Mouse (Mus musculus) liver, postnatal 0 days (tissue): ENCODE results near the gene Dctn1. TPM values are rescaled to one million over a fixed set of nuclear protein-coding genes. Genes with fewer than 3 reads are reported as not detected.
A peak's percentile ranks its signal among the peaks of the same experiment; 100 is the strongest.
"Not testable (repeated sequence)": the region's sequence is repeated elsewhere in the genome, so short reads cannot be mapped to it uniquely, and the experiment has no call there.

Source experiments
- ATAC-seq: fragments of 200-750 bp; cut with Nextera tagmentation; 2 replicates; pipeline ENCODE4 v1.8.0; 2017; ENCODE audit warnings: mild to moderate bottlenecking, moderate library complexity
- DNase-seq: peaks from one replicate; pipeline ENCODE4 v3.0.0-alpha.2; 2016
- H3K27ac ChIP-seq: fragments of 300-500 bp; sonication (generic); 2 replicates; pipeline ENCODE4 v1.5.1; 2014; ENCODE audit warnings: antibody characterized with exemption, moderate library complexity, mild to moderate bottlenecking, low read depth
- H3K27me3 ChIP-seq: fragments of 300-500 bp; sonication (generic); 2 replicates; pipeline ENCODE4 v1.6.1; 2014; ENCODE audit warnings: low read length, control low read depth, mixed read lengths; ENCODE audit not compliant: insufficient read depth
- H3K36me3 ChIP-seq: fragments of 300-500 bp; sonication (generic); replicated peaks from 2 replicates; pipeline ENCODE4 v1.6.1; 2014; ENCODE audit warnings: mild to moderate bottlenecking, control low read depth, low read length, moderate library complexity, mixed read lengths; ENCODE audit not compliant: insufficient read depth
- H3K4me1 ChIP-seq: fragments of 300-500 bp; sonication (generic); 2 replicates; pipeline ENCODE4 v1.6.1; 2014; ENCODE audit warnings: antibody characterized with exemption, mild to moderate bottlenecking, control low read depth; ENCODE audit not compliant: insufficient read depth
- H3K4me2 ChIP-seq: fragments of 300-500 bp; sonication (generic); 2 replicates; pipeline ENCODE4 v1.6.1; 2014; ENCODE audit warnings: low read depth, mild to moderate bottlenecking, low read length, moderate library complexity, mixed read lengths
- H3K4me3 ChIP-seq: fragments of 300-500 bp; sonication (generic); 2 replicates; pipeline ENCODE4 v1.5.1; 2014; ENCODE audit warnings: low read depth, low read length
- H3K9ac ChIP-seq: fragments of 300-500 bp; sonication (generic); replicated peaks from 2 replicates; pipeline ENCODE4 v1.6.1; 2014; ENCODE audit warnings: mild to moderate bottlenecking, moderate library complexity
- H3K9me3 ChIP-seq: fragments of 300-500 bp; sonication (generic); 2 replicates; pipeline ENCODE4 v1.6.1; 2016; ENCODE audit warnings: mild to moderate bottlenecking, control low read depth, low read length, mixed read lengths
- CTCF ChIP-seq: sonication (generic); IDR thresholded peaks from 2 replicates; pipeline ENCODE4 v1.5.1; 2016; ENCODE audit warnings: antibody characterized with exemption, low read depth
- EP300 ChIP-seq: IDR thresholded peaks from 2 replicates; pipeline ENCODE4 v1.6.1; 2016; ENCODE audit warnings: antibody characterized with exemption, low read depth, mild to moderate bottlenecking
- WGBS: fragments of 180-500 bp; shearing (Covaris S2); extraction: QIAGEN DNeasy Blood & Tissue Kit; methylation state at CpG from one replicate; pipeline ENCODE4 v1.1.7; 2014; ENCODE audit not compliant: insufficient replicate concordance; 5-methylcytosine and 5-hydroxymethylcytosine counted together
- polyA plus RNA-seq: library from polyadenylated mRNA; unstranded; fragments of >200 nt; fragmentation: Nextera tagmentation; extraction: Ambion mirVana; gene quantifications from 2 replicates; pipeline ENCODE4 v1.2.1, GENCODE M21; 2015

Dctn1 gene
- polyA plus RNA-seq, 1 experiment from 2014 or later = 14.7 TPM

- Histone ChIP-seq H3K9me3 (no peaks in the 10 kb centered on the region), H3K9ac (no peak overlapping the region), H3K4me2 (no peak overlapping the region), H3K36me3 (peaks cover 5% of the 10 kb centered on the region), H3K27me3 (0 out of 2 replicates have a peak, but pooled peaks cover 12% of the 10 kb centered on the region), H3K4me1 (peaks cover 8% of the 10 kb centered on the region), H3K4me3 (no peak overlapping the region), H3K27ac (no peak overlapping the region)
- WGBS = 73% methylated on average over 12 of the region's 12 CpGs
- DNase-seq = no peak
- TF ChIP-seq CTCF (no peak), EP300 (no peak)
- no peak for ATAC-seq
Observed at GRCm38 (mm10) chr6:83153038-83153437, 12.7 kb upstream of the Dctn1 start.

DNA sequence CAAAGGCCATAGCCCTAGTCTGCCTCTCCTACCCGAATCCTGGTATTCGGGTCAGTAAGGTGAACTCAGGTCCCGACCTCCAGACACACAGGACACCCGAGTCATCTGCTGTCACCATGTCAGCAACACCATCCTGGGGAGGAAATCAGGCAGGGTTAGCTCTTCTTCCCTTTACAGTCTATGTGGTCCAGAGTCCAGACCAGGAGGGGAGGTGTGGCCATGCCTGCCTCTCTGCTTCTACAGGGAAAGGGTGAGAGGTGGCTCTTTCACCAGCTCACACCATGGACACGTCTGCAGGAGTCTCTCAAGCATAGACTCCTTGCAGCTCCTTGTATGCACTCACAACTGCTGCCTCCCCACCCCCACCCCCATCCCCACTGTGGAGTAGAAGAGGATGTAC lies 12.2 kb upstream of the Dctn1 start:
- peaks cover 5% of the 10 kb centered on the region; the same call in 1 of the 2 replicates for H3K36me3 ChIP-seq
- DNase-seq = no peak
- H3K27me3 ChIP-seq = 0 out of 2 replicates have a peak, but pooled peaks cover 12% of the 10 kb centered on the region
- 50% methylated on average over 5 of the region's 5 CpGs for WGBS
- no peak for ATAC-seq
- no peak overlapping the region for H3K4me2 ChIP-seq
- no peak overlapping the region for H3K27ac ChIP-seq
- no peak overlapping the region for H3K9ac ChIP-seq
- H3K4me1 ChIP-seq = peaks cover 8% of the 10 kb centered on the region
- no peaks in the 10 kb centered on the region for H3K9me3 ChIP-seq
- TF ChIP-seq CTCF = no peak
- no peak for TF ChIP-seq EP300
- H3K4me3 ChIP-seq = no peak overlapping the region

- ATAC-seq (no peak), DNase-seq (no peak)
- H3K9me3 ChIP-seq = no peaks in the 10 kb centered on the region
- WGBS = 11% methylated on average over 23 of the region's 23 CpGs
- H3K4me2 ChIP-seq = peak overlapping the region; percentile 85
- H3K9ac ChIP-seq = peak overlapping the region; percentile 34; the same call in 1 of the 2 replicates
- peaks cover 14% of the 10 kb centered on the region for H3K27me3 ChIP-seq
- H3K36me3 ChIP-seq = no peaks in the 10 kb centered on the region
- no peak overlapping the region for H3K27ac ChIP-seq
- TF ChIP-seq CTCF (no peak), EP300 (no peak)
- H3K4me1 ChIP-seq = peaks cover 8% of the 10 kb centered on the region
- peak overlapping the region; percentile 53 for H3K4me3 ChIP-seq
Observed at GRCm38 (mm10) chr6:83155552-83156238, 10.0 kb upstream of the Dctn1 start.

GRCm38 (mm10) chr6:83156259-83156684 lies 9.4 kb upstream of the Dctn1 start, which contains the start of the genes Wdr54 and 1700003E16Rik:
Wdr54 (minus strand) TSS chr6:83156397.
1700003E16Rik (plus strand) TSS chr6:83156404.
- H3K36me3 ChIP-seq = no peaks in the 10 kb centered on the region
- no peak for TF ChIP-seq EP300
- peak within 1 kb of the TSS; percentile 85 for H3K4me2 ChIP-seq
- H3K4me3 ChIP-seq = peak within 1 kb of the TSS; percentile 53
- DNase-seq (peak; percentile 50), ATAC-seq (peak; percentile 32; the same call in 1 of the 2 replicates)
- no peak within 1 kb of the TSS for H3K27ac ChIP-seq
- peak within 1 kb of the TSS; percentile 34; the same call in 1 of the 2 replicates for H3K9ac ChIP-seq
- H3K4me1 ChIP-seq = peaks cover 8% of the 10 kb centered on the region
- H3K27me3 ChIP-seq = peaks cover 20% of the 10 kb centered on the region
- no peaks in the 10 kb centered on the region for H3K9me3 ChIP-seq
- 2% methylated on average over 32 of the region's 32 CpGs for WGBS

DNA sequence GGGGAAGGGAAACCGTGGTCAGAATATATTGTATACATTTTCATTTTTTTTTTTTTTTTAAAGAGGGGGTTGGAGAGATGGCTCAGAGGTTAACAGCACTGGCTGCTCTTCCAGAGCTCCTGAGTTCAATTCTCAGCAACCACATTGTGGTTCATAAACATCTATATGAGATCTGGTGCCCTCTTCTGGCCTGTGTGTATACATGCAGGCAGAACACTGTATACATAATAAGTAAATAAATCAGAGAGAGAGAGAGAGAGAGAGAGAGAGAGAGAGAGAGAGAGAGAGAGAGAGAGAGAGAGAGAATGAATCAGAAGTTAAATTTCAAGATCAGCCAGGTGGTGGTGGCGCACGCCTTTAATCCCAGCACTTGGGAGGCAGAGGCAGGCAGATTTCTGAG lies 6.3 kb upstream of the Dctn1 start:
- H3K9ac ChIP-seq, H3K9me3 ChIP-seq, H3K27ac ChIP-seq, H3K36me3 ChIP-seq, H3K4me2 ChIP-seq, H3K4me3 ChIP-seq: not testable (repeated sequence)
- ATAC-seq = peak; percentile 36
- peak; percentile 72 for TF ChIP-seq CTCF
- Histone ChIP-seq H3K4me1 (peaks cover 22% of the 10 kb centered on the region), H3K27me3 (peaks cover 35% of the 10 kb centered on the region)
- 24% methylated on average over 3 of the region's 3 CpGs for WGBS
- DNase-seq = peak; percentile 39

GRCm38 (mm10) chr6:83161442-83161841 lies 4.3 kb upstream of the Dctn1 start:
- TF ChIP-seq EP300 (no peak), CTCF (no peak)
- peak overlapping the region; percentile 45; the same call in 1 of the 2 replicates for H3K9ac ChIP-seq
- 12% methylated on average over 19 of the region's 19 CpGs for WGBS
- no peak overlapping the region for H3K27ac ChIP-seq
- H3K9me3 ChIP-seq = no peaks in the 10 kb centered on the region
- no peaks in the 10 kb centered on the region for H3K36me3 ChIP-seq
- peaks cover 20% of the 10 kb centered on the region for H3K4me1 ChIP-seq
- H3K27me3 ChIP-seq = peaks cover 23% of the 10 kb centered on the region
- H3K4me2 ChIP-seq = peak overlapping the region; percentile 79
- peak overlapping the region; percentile 45 for H3K4me3 ChIP-seq
- DNase-seq (no peak), ATAC-seq (no peak)
